ENCODE assay signal across 30 mouse cellular contexts in the genomic region with DNA sequence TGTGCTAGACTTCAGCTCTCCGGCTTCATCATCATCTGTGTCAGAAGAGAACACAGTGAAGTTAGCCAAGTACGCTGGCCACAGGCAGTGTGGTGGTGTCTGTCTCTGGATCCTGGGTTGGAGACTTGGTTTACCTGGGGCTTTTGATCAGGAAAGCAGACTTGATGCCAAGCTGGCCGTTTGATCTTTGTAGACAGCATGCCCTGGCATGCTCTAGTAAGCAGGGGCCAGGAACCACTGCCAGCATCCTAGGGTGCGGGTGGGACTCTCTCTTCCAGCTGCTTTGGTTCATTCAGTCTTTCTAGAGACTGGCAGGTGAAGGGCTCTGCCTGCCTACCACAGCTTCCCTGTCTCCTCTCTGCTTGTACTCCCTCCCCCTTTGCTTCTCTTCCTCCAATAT. TPM values are rescaled to one million over a fixed set of nuclear protein-coding genes. Genes with fewer than 3 reads are reported as not detected.
DNase-seq lines count a peak whose midpoint lies in the region; ATAC-seq and TF ChIP-seq lines count a peak whose summit lies in the region.
"Had no signal": no experiment of that assay in that cellular context is flagged by ENCODE, and none has a peak within 500 bp of the region (broad histone marks: within the 10 kb centered on the region; RNA-seq: fewer than 3 reads in every experiment).

No protein-coding gene starts in this region.

- no peak overlapping the region for H3K4me2 ChIP-seq in liver, embryonic 11.5 days
- H3K4me2 ChIP-seq: forebrain, embryonic 13.5 days; heart, embryonic 13.5 days; hindbrain, embryonic 14.5 days had no signal

- no peaks in the 10 kb centered on the region for H3K27me3 ChIP-seq in liver, adult 2 months (ENCODE audit: control insufficient read depth, insufficient read depth, low read length)
- H3K27me3 ChIP-seq in liver, embryonic 11.5 days (replicated peaks; ENCODE audit: control insufficient read depth, insufficient read depth, low read length): no peaks in the 10 kb centered on the region
- H3K27me3 ChIP-seq: CH12.LX; forebrain, embryonic 13.5 days; heart, embryonic 13.5 days had no signal

- TF ChIP-seq CTCF in liver, adult 2 months (IDR thresholded peaks at IDR 0.05; ENCODE audit: low read depth, low read length): no peak

- no peaks in the 10 kb centered on the region for H3K36me3 ChIP-seq in liver, adult 2 months (ENCODE audit: control insufficient read depth, insufficient read depth, low read length)
- H3K36me3 ChIP-seq in liver, embryonic 11.5 days (ENCODE audit: control insufficient read depth, insufficient read depth, low read length): no peaks in the 10 kb centered on the region
- H3K36me3 ChIP-seq: forebrain, embryonic 10.5 days; heart, embryonic 10.5 days; heart, embryonic 13.5 days had no signal

- no peak overlapping the region for H3K27ac ChIP-seq in liver, adult 2 months (replicated peaks; ENCODE audit: insufficient read depth, low read depth, low read length)
- H3K27ac ChIP-seq in liver, embryonic 11.5 days (ENCODE audit: low read depth, low read length): no peak overlapping the region
- H3K27ac ChIP-seq: forebrain, embryonic 10.5 days; forebrain, embryonic 13.5 days; heart, adult 2 months; heart, embryonic 10.5 days; heart, embryonic 13.5 days; hindbrain, embryonic 14.5 days; hindbrain, postnatal 0 days had no signal

- no peak overlapping the region for H3K9ac ChIP-seq in liver, adult 2 months (ENCODE audit: low read depth, low read length)
- no peak overlapping the region for H3K9ac ChIP-seq in liver, embryonic 11.5 days (ENCODE audit: low read depth, low read length)
- H3K9ac ChIP-seq: forebrain, embryonic 13.5 days; heart, embryonic 13.5 days; hindbrain, embryonic 14.5 days had no signal

- H3K9me3 ChIP-seq in liver, embryonic 11.5 days (ENCODE audit: control insufficient read depth, low read length): no peaks in the 10 kb centered on the region
- H3K9me3 ChIP-seq: forebrain, embryonic 10.5 days; forebrain, embryonic 13.5 days; heart, embryonic 10.5 days; heart, embryonic 13.5 days had no signal

- peaks cover 19% of the 10 kb centered on the region for H3K4me1 ChIP-seq in liver, adult 2 months (ENCODE audit: control insufficient read depth, insufficient read depth, low read length)
- no peaks in the 10 kb centered on the region for H3K4me1 ChIP-seq in liver, embryonic 11.5 days (replicated peaks; ENCODE audit: control insufficient read depth, insufficient read depth, low read length)
- H3K4me1 ChIP-seq: heart, embryonic 13.5 days had no signal

- DNase-seq in adrenal gland, adult 2 months: peak; percentile 36
- DNase-seq in adrenal gland, postnatal 14 days: no peak
- peak; percentile 65 to 78 for DNase-seq in cerebellum, postnatal 10 days
- no peak for DNase-seq in cerebellum, adult 9-10 months
- DNase-seq in liver, adult 2 months (ENCODE audit: extremely low read depth, low read depth, low spot score): peak; percentile 86
- DNase-seq in liver, embryonic 11.5 days (ENCODE audit: low spot score): no peak
- peak; percentile 14 for DNase-seq in Muller cell, postnatal 12 days (ENCODE audit: inconsistent ontology term)
- no peak for DNase-seq in thymus, postnatal 14 days
- DNase-seq: B cell, adult 2 months; cerebellum, adult 11-12 months; cerebellum, adult 9-11 months; gastrocnemius, postnatal 10 days; gastrocnemius, postnatal 36 days; heart, adult 2 months; heart, postnatal 14 days; heart, postnatal 4 days; kidney, adult 18-20 months had no signal

- no peak for TF ChIP-seq POLR2A in liver, adult 2 months (IDR thresholded peaks at IDR 0.05; ENCODE audit: extremely low read depth, insufficient read depth, low read length)

- H3K4me3 ChIP-seq in liver, adult 2 months (ENCODE audit: insufficient read depth, low read depth, low read length): no peak overlapping the region
- no peak overlapping the region for H3K4me3 ChIP-seq in liver, embryonic 11.5 days (ENCODE audit: low read depth, low read length)
- H3K4me3 ChIP-seq: forebrain, embryonic 10.5 days; forebrain, embryonic 13.5 days; heart, adult 2 months; heart, embryonic 10.5 days; heart, embryonic 13.5 days had no signal

- ATAC-seq in liver, embryonic 11.5 days (replicated peaks; ENCODE audit: low FRiP score): no peak
- ATAC-seq: activated CD4-positive, CD25-positive, alpha-beta regulatory T cell, adult 4 months; forebrain, embryonic 13.5 days; forebrain, embryonic 16.5 days; hindbrain, postnatal 0 days; inflammation-experienced regulatory T-cells, adult 6 months; intestine, embryonic 16.5 days had no signal

- no peaks in the 10 kb centered on the region for H3K79me2 ChIP-seq in liver, adult 2 months (ENCODE audit: control insufficient read depth, insufficient read depth, low read length)

- 24% methylated on average over 4 of the region's 4 CpGs for WGBS in liver, adult 2 months
- WGBS in liver, embryonic 11.5 days: 72% methylated on average over 4 of the region's 4 CpGs

RNA-seq across cellular contexts. Expression of a gene that starts 20.1 kb away (rescaled TPM):
- total RNA-seq in adrenal gland, adult 2 months (2021): 1 to 10 TPM; 3.2 to 5.6 TPM
- 0.29 TPM in 2 replicates for polyA plus RNA-seq in adrenal gland, adult 2 months (2012; rRNA removed)
- total RNA-seq in adrenal gland, postnatal 14 days (2021): 6.2 and 8.2 TPM in 2 replicates
- total RNA-seq in liver, adult 2 months (2014; rRNA removed): 0.18 and 0.20 TPM in 2 replicates
- 0.05 TPM in 2 replicates for polyA plus RNA-seq in liver, adult 2 months (2012; rRNA removed)
- polyA plus RNA-seq in liver, embryonic 11.5 days (2014; fragmentation: Nextera tagmentation; extraction: Ambion mirVana): 0.08 and 0.31 TPM in 2 replicates
- total RNA-seq: granulocyte monocyte progenitor cell, adult 5-6 weeks; MEL had no signal
- polyA plus RNA-seq: inflammation-experienced regulatory T-cells, adult 6 months had no signal

Comparison
In these comparisons a context has a peak if more than half of its experiments do, and no peak if none do; other contexts are left out.
1. DNase-seq: peak in adrenal gland, adult 2 months (single experiment), cerebellum, postnatal 10 days (2 of 2), liver, adult 2 months (single experiment) and Muller cell, postnatal 12 days (single experiment); none in adrenal gland, postnatal 14 days (single experiment), cerebellum, adult 9-10 months (single experiment), liver, embryonic 11.5 days (single experiment) and thymus, postnatal 14 days (single experiment).